Mouse (Mus musculus) myocyte (in vitro differentiated cells): Measurements from ENCODE around the gene Gm3625. TPM values are rescaled to one million over a fixed set of nuclear protein-coding genes. Genes with fewer than 3 reads are reported as not detected.

Experiments
- H3K27me3 ChIP-seq: one replicate; pipeline ENCODE4 v1.6.1; 2011; ENCODE audit not compliant: control insufficient read depth, insufficient read depth, insufficient read length
- H3K36me3 ChIP-seq: one replicate; pipeline ENCODE4 v1.6.1; 2011; ENCODE audit not compliant: control insufficient read depth, insufficient read depth
- H3K4me2 ChIP-seq: one replicate; pipeline ENCODE4 v1.6.1; 2011; ENCODE audit warnings: low read depth, control low read depth
- H3K4me3 ChIP-seq: one replicate; pipeline ENCODE4 v1.5.1; 2011; ENCODE audit warnings: mild to moderate bottlenecking, control low read depth, moderate library complexity
- H3K79me2 ChIP-seq: one replicate; pipeline ENCODE4 v1.6.1; 2011; ENCODE audit not compliant: control insufficient read depth, insufficient read depth
- H3ac ChIP-seq: one replicate; pipeline ENCODE4 v1.6.1; 2011; ENCODE audit not compliant: control insufficient read depth, insufficient read length
- CEBPB ChIP-seq: IDR thresholded peaks from 2 replicates; pipeline ENCODE4 v1.6.1; 2011; ENCODE audit warnings: mild to moderate bottlenecking, moderate library complexity; ENCODE audit not compliant: poor library complexity, insufficient read depth, severe bottlenecking
- E2F4 ChIP-seq: IDR thresholded peaks from one replicate; pipeline ENCODE4 v1.6.1; 2011; ENCODE audit warnings: mild to moderate bottlenecking, control low read depth, moderate library complexity; ENCODE audit not compliant: insufficient read depth
- MAX ChIP-seq: IDR thresholded peaks from one replicate; pipeline ENCODE4 v1.6.1; 2011; ENCODE audit warnings: low read depth, mild to moderate bottlenecking, control low read depth
- MYOD1 ChIP-seq, 3 experiments: IDR thresholded peaks; one replicate each; pipeline ENCODE4 v1.6.1; 2011; ENCODE audit warnings: control low read depth in 2 of 3, low read depth in 2 of 3, mild to moderate bottlenecking in 2 of 3, moderate library complexity in 1 of 3; ENCODE audit not compliant: insufficient read length in 2 of 3, control insufficient read depth in 1 of 3
- MYOG ChIP-seq, 3 experiments: IDR thresholded peaks; one replicate each; pipeline ENCODE4 v1.6.1; 2011; ENCODE audit warnings: control low read depth in 2 of 3, low read depth in 2 of 3, mild to moderate bottlenecking in 2 of 3; ENCODE audit not compliant: insufficient read length in 2 of 3, control insufficient read depth in 1 of 3, insufficient read depth in 1 of 3
- POLR2A ChIP-seq: IDR thresholded peaks from one replicate; pipeline ENCODE4 v1.6.1; 2011; ENCODE audit warnings: low read depth, mild to moderate bottlenecking, control low read depth, moderate library complexity; ENCODE audit not compliant: insufficient read length
- POLR2AphosphoS2 ChIP-seq: IDR thresholded peaks from one replicate; pipeline ENCODE4 v1.6.1; 2011; ENCODE audit warnings: low read depth, control low read depth; ENCODE audit not compliant: insufficient read length
- REST ChIP-seq: IDR thresholded peaks from one replicate; pipeline ENCODE4 v1.6.1; 2011; ENCODE audit warnings: mild to moderate bottlenecking, control low read depth, moderate library complexity; ENCODE audit not compliant: insufficient read depth, insufficient read length
- SRF ChIP-seq: IDR thresholded peaks from one replicate; pipeline ENCODE4 v1.6.1; 2011; ENCODE audit warnings: low read depth; ENCODE audit not compliant: control insufficient read depth, insufficient read length
- TCF12 ChIP-seq: IDR thresholded peaks from one replicate; pipeline ENCODE4 v1.6.1; 2011; ENCODE audit warnings: mild to moderate bottlenecking, control low read depth; ENCODE audit not compliant: poor library complexity, insufficient read depth, severe bottlenecking
- TCF3 ChIP-seq: IDR thresholded peaks from one replicate; pipeline ENCODE4 v1.6.1; 2011; ENCODE audit warnings: low read depth, control low read depth; ENCODE audit not compliant: insufficient read length
- USF1 ChIP-seq: IDR thresholded peaks from one replicate; pipeline ENCODE4 v1.6.1; 2011; ENCODE audit warnings: low read depth, mild to moderate bottlenecking, control low read depth, moderate library complexity
- polyA plus RNA-seq: library from polyadenylated mRNA; unstranded; fragments of >200 nt; fragmentation: generic; extraction: Trizol; gene quantifications from one replicate; pipeline ENCODE4 v1.2.1, GENCODE M21; 2012; ENCODE audit warnings: missing spikeins

Gene Gm3625
- polyA plus RNA-seq, 1 experiment = not detected

DNA sequence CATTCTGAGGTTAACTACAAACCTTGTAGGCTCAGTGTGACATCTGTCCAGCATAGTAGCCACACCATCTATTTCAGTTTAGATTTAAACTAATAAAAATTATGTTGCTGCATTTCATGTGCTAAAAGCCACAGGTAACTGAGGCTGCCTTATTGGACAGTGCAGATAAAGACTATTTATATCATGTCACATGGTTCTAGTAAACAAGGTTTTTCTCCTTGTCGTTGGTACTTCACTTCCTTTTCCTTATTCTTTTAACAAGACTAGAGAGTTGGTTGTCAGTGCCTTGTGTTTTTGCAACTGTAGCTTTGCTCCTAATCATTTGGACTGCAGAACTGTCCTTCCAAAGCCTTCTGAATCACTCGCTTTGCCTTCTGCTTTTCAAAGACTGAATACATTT, 22.0 kb upstream of the Gm3625 start:
- Histone ChIP-seq H3K4me3 (no peak overlapping the region), H3K36me3 (no peaks in the 10 kb centered on the region), H3K4me2 (no peak overlapping the region), H3K79me2 (peaks cover 21% of the 10 kb centered on the region), H3K27me3 (no peaks in the 10 kb centered on the region), H3ac (no peak overlapping the region)
- no peak for TF ChIP-seq USF1
- TF ChIP-seq REST = no peak
- TF ChIP-seq MYOD1 (IDR thresholded peaks at IDR 0.05; ENCODE audit: control insufficient read depth in 1 of 3, insufficient read length in 2 of 3, low read depth in 2 of 3) = no peak
- TF ChIP-seq MYOG (IDR thresholded peaks at IDR 0.05; ENCODE audit: control insufficient read depth in 1 of 3, insufficient read depth in 1 of 3, insufficient read length in 2 of 3, low read depth in 2 of 3) = no peak
- TF ChIP-seq E2F4 = no peak
- TF ChIP-seq POLR2A = no peak
- TF ChIP-seq CEBPB = no peak
- no peak for TF ChIP-seq POLR2AphosphoS2
- TF ChIP-seq TCF3 = no peak
- TF ChIP-seq SRF = no peak
- TF ChIP-seq MAX = no peak
- TF ChIP-seq TCF12 = no peak

DNA sequence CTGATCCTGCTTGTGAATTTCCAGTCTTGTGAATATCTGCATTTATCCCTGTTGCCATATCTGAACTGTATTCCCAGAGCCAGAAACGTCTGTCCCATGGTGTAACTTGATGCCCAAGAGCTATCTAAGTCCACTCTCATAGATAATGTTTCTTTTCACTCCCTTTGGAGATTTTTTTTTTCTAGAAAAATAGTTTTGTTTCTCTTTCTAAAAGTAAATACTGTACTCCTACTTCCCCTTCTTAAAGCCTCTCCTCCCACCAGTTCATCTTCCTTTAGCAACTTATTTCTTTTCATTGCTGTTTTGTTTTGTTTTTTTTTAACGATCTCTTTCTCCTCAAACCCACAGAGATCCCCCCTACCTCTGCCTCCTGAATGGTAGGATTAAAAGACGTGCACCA, 13.9 kb upstream of the Gm3625 start:
- no peak overlapping the region for H3ac ChIP-seq
- H3K4me2 ChIP-seq = no peak overlapping the region
- H3K4me3 ChIP-seq = no peak overlapping the region
- peaks cover 65% of the 10 kb centered on the region for H3K79me2 ChIP-seq
- TF ChIP-seq USF1 (no peak), MAX (no peak), CEBPB (no peak), TCF3 (no peak), POLR2A (no peak), MYOD1 (IDR thresholded peaks at IDR 0.05; ENCODE audit: control insufficient read depth in 1 of 3, insufficient read length in 2 of 3, low read depth in 2 of 3) (no peak), POLR2AphosphoS2 (no peak), MYOG (IDR thresholded peaks at IDR 0.05; ENCODE audit: control insufficient read depth in 1 of 3, insufficient read depth in 1 of 3, insufficient read length in 2 of 3, low read depth in 2 of 3) (no peak), E2F4 (no peak), REST (no peak), SRF (no peak), TCF12 (no peak)
- no peaks in the 10 kb centered on the region for H3K36me3 ChIP-seq
- no peaks in the 10 kb centered on the region for H3K27me3 ChIP-seq

DNA sequence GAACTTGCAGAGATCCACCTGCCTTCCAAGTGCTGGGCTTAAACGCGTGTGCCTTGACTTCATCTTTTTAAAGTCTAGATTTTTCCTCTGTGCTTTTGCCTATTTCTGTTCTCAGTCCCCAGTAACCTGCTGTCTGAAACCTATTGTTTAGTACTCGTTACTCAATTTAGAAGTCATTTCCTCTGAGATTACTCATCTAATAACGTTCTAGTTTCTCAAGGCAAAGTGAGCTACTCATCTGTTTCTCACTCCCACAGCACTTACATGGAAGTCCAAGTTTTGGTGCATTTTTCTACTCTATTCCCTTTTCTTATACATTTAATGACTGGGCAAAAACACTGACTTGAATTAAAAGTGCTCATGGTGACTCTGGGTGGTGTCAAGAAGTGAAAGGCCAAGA, 7.0 kb upstream of the Gm3625 start:
- TF ChIP-seq REST = no peak
- TF ChIP-seq POLR2AphosphoS2 = no peak
- no peak for TF ChIP-seq USF1

DNA sequence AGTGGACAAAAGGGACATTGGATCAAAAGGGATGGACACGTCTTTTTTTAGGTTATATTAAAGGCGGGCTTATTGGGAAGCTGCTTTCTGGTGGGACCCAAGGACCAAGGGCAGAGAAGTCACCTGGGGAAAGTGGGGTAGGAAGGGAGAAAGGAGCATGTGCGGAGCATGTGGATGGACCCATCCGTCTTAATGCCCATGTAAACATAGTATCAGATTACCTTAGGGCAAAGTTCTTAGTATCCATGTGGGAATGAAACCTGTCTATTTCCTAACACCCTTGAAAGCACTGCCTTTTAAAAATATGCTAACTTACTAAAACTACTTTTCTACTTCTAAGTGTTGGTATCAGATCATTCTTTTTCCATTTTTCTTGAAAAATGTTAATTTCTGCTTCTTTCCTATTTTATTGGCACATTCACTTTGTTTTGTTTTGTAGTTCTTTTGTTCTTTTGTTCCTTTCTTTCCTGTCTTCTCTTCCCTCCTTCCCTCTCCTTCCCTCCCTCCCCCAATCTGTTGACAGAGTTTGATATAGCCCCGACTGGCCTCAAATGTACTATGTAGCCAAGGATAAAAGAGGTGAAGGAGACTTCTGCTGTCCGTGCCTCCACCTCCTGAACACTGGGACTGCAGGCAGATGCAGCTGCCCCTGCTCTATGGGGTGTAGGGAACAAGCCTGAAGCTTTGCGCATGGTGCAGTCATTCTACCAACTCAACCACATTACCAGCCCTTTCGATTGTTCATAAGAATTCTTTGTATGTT, 6.1 kb upstream of the Gm3625 start:
- Histone ChIP-seq H3K4me3 (no peak overlapping the region), H3K36me3 (no peaks in the 10 kb centered on the region), H3K4me2 (no peak overlapping the region), H3K79me2 (peaks cover 90% of the 10 kb centered on the region), H3ac (no peak overlapping the region), H3K27me3 (no peaks in the 10 kb centered on the region)
- no peak for TF ChIP-seq POLR2A
- no peak for TF ChIP-seq SRF
- TF ChIP-seq REST = no peak
- TF ChIP-seq TCF3 = no peak
- TF ChIP-seq POLR2AphosphoS2 = no peak
- TF ChIP-seq E2F4 = no peak
- TF ChIP-seq CEBPB = no peak
- no peak for TF ChIP-seq MAX
- no peak for TF ChIP-seq MYOG (IDR thresholded peaks at IDR 0.05; ENCODE audit: control insufficient read depth in 1 of 3, insufficient read depth in 1 of 3, insufficient read length in 2 of 3, low read depth in 2 of 3)
- no peak for TF ChIP-seq MYOD1 (IDR thresholded peaks at IDR 0.05; ENCODE audit: control insufficient read depth in 1 of 3, insufficient read length in 2 of 3, low read depth in 2 of 3)
- TF ChIP-seq USF1 = no peak
- TF ChIP-seq TCF12 = no peak

More for the DNA sequence above, 7.0 kb upstream of the Gm3625 start:
- Histone ChIP-seq H3K36me3 (no peaks in the 10 kb centered on the region), H3K4me2 (no peak overlapping the region), H3ac (no peak overlapping the region), H3K4me3 (no peak overlapping the region), H3K79me2 (peaks cover 91% of the 10 kb centered on the region), H3K27me3 (no peaks in the 10 kb centered on the region)

DNA sequence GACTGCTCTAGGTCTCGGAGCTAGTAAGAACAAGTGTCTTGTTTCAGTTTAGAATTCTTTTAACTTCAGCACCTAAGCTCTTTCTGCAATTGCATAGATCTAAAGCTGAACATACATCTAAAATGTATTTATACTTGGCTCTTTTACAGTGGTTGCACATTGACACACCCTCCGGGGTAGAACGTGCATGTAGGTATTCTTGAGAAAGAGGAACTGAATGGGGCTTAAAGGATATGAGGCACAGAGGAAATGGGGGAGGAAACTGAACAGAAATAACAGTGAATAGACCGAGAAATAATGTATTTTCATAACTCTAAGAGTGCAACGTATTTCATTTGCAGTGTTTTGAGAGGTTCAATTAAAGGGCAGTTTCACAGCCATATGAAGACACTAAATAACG, 2.3 kb upstream of the Gm3625 start:
- Histone ChIP-seq H3K79me2 (peaks cover 65% of the 10 kb centered on the region), H3K27me3 (no peaks in the 10 kb centered on the region), H3K4me3 (no peak overlapping the region), H3K36me3 (no peaks in the 10 kb centered on the region), H3ac (no peak overlapping the region), H3K4me2 (no peak overlapping the region)
- TF ChIP-seq TCF12 (no peak), USF1 (no peak), POLR2AphosphoS2 (no peak), MYOD1 (IDR thresholded peaks at IDR 0.05; ENCODE audit: control insufficient read depth in 1 of 3, insufficient read length in 2 of 3, low read depth in 2 of 3) (no peak), SRF (no peak), MAX (no peak), E2F4 (no peak), MYOG (IDR thresholded peaks at IDR 0.05; ENCODE audit: control insufficient read depth in 1 of 3, insufficient read depth in 1 of 3, insufficient read length in 2 of 3, low read depth in 2 of 3) (no peak), POLR2A (no peak), CEBPB (no peak), REST (no peak), TCF3 (no peak)
